Mouse (Mus musculus) hindbrain, embryonic 13.5 days (tissue): ENCODE data around the gene Tpsg1. TPM values are rescaled to one million over a fixed set of nuclear protein-coding genes. Genes with fewer than 3 reads are reported as not detected.

Experiments used
- ATAC-seq: fragments of 200-750 bp; cut with Nextera tagmentation; 2 replicates; pipeline ENCODE4 v1.8.0; 2017; ENCODE audit warnings: moderate TSS enrichment; ENCODE audit not compliant: low FRiP score
- H3K27ac ChIP-seq: fragments of 300-500 bp; sonication (generic); 2 replicates; pipeline ENCODE4 v1.5.1; 2015; ENCODE audit warnings: inconsistent platforms, mild to moderate bottlenecking, moderate library complexity
- H3K27me3 ChIP-seq: fragments of 300-500 bp; sonication (generic); 2 replicates; pipeline ENCODE4 v1.6.1; 2015; ENCODE audit warnings: mild to moderate bottlenecking, inconsistent platforms
- H3K36me3 ChIP-seq: fragments of 300-500 bp; sonication (generic); 2 replicates; pipeline ENCODE4 v1.6.1; 2015; ENCODE audit warnings: mild to moderate bottlenecking, inconsistent platforms
- H3K4me1 ChIP-seq: fragments of 300-500 bp; sonication (generic); replicated peaks from 2 replicates; pipeline ENCODE4 v1.6.1; 2015; ENCODE audit warnings: inconsistent platforms
- H3K4me2 ChIP-seq: fragments of 300-500 bp; sonication (generic); 2 replicates; pipeline ENCODE4 v1.6.1; 2015; ENCODE audit warnings: inconsistent platforms, mild to moderate bottlenecking, moderate library complexity
- H3K4me3 ChIP-seq: fragments of 300-500 bp; sonication (generic); 2 replicates; pipeline ENCODE4 v1.5.1; 2015; ENCODE audit warnings: mild to moderate bottlenecking, inconsistent platforms
- H3K9ac ChIP-seq: fragments of 300-500 bp; sonication (generic); 2 replicates; pipeline ENCODE4 v1.6.1; 2015; ENCODE audit warnings: mild to moderate bottlenecking, inconsistent platforms
- H3K9me3 ChIP-seq: fragments of 300-500 bp; sonication (generic); 2 replicates; pipeline ENCODE4 v1.6.1; 2016; ENCODE audit warnings: inconsistent platforms
- WGBS: fragments of 180-500 bp; shearing (Covaris S2); methylation state at CpG from one replicate; pipeline ENCODE4 v1.1.7; 2015; 5-methylcytosine and 5-hydroxymethylcytosine counted together
- polyA plus RNA-seq: library from polyadenylated mRNA; unstranded; fragments of >200 nt; fragmentation: Nextera tagmentation; extraction: Ambion mirVana; gene quantifications from 2 replicates; pipeline ENCODE4 v1.2.1, GENCODE M21; 2015

Gene Tpsg1
- polyA plus RNA-seq = 0.85 and 0.90 TPM in 2 replicates

GRCm38 (mm10) chr17:25368973-25369372 lies at the start of gene Tpsg1:
TSS of gene Tpsg1 (plus strand) at chr17:25369273.
- peaks cover 8% of the 10 kb centered on the region; the same call in 1 of the 2 replicates for H3K27me3 ChIP-seq
- 84% methylated on average over 3 of the region's 3 CpGs for WGBS
- ATAC-seq = no peak

GRCm38 (mm10) chr17:25320819-25321218 lies 48.3 kb upstream of the Tpsg1 start:
- H3K36me3 ChIP-seq = no peaks in the 10 kb centered on the region
- H3K4me2 ChIP-seq = no peak overlapping the region
- no peak for ATAC-seq
- H3K27me3 ChIP-seq = 0 out of 2 replicates have a peak, but pooled peaks cover 2% of the 10 kb centered on the region
- H3K9me3 ChIP-seq = no peaks in the 10 kb centered on the region
- 91% methylated on average over 8 of the region's 8 CpGs for WGBS
- H3K27ac ChIP-seq = no peak overlapping the region
- no peak overlapping the region for H3K4me3 ChIP-seq
- H3K9ac ChIP-seq = no peak overlapping the region
- no peaks in the 10 kb centered on the region for H3K4me1 ChIP-seq

More at GRCm38 (mm10) chr17:25368973-25369372, at the start of gene Tpsg1:
- Histone ChIP-seq H3K4me1 (no peaks in the 10 kb centered on the region), H3K4me2 (no peak within 1 kb of the TSS), H3K9ac (no peak within 1 kb of the TSS), H3K4me3 (no peak within 1 kb of the TSS), H3K27ac (no peak within 1 kb of the TSS), H3K9me3 (no peaks in the 10 kb centered on the region), H3K36me3 (no peaks in the 10 kb centered on the region)

- Histone ChIP-seq H3K9me3 (no peaks in the 10 kb centered on the region), H3K4me2 (no peak overlapping the region), H3K9ac (no peak overlapping the region), H3K27ac (no peak overlapping the region), H3K27me3 (0 out of 2 replicates have a peak, but pooled peaks cover 2% of the 10 kb centered on the region), H3K36me3 (no peaks in the 10 kb centered on the region), H3K4me1 (no peaks in the 10 kb centered on the region), H3K4me3 (no peak overlapping the region)
- WGBS = 28% methylated on average over 2 of the region's 2 CpGs
- ATAC-seq = no peak
Measured at GRCm38 (mm10) chr17:25322930-25323329, 46.1 kb upstream of the Tpsg1 start.

- H3K27me3 ChIP-seq = peaks cover 39% of the 10 kb centered on the region
- H3K9ac ChIP-seq = no peak overlapping the region
- no peaks in the 10 kb centered on the region for H3K4me1 ChIP-seq
- no peak overlapping the region for H3K4me3 ChIP-seq
- no peak for ATAC-seq
- WGBS = 78% methylated on average over 9 of the region's 9 CpGs
- no peaks in the 10 kb centered on the region for H3K9me3 ChIP-seq
- H3K27ac ChIP-seq = no peak overlapping the region
- H3K36me3 ChIP-seq = no peaks in the 10 kb centered on the region
- no peak overlapping the region for H3K4me2 ChIP-seq
Measured at GRCm38 (mm10) chr17:25332321-25332720, 36.8 kb upstream of the Tpsg1 start.

GRCm38 (mm10) chr17:25333943-25334342 lies 35.1 kb upstream of the Tpsg1 start:
- no peaks in the 10 kb centered on the region for H3K36me3 ChIP-seq
- H3K4me3 ChIP-seq = no peak overlapping the region
- no peaks in the 10 kb centered on the region for H3K9me3 ChIP-seq
- H3K27ac ChIP-seq = no peak overlapping the region
- 2% methylated on average over 8 of the region's 8 CpGs for WGBS
- H3K9ac ChIP-seq = peak overlapping the region; percentile 55; the same call in 1 of the 2 replicates
- H3K4me1 ChIP-seq = no peaks in the 10 kb centered on the region
- H3K27me3 ChIP-seq = peaks cover 39% of the 10 kb centered on the region
- peak; percentile 59; the same call in 1 of the 2 replicates for ATAC-seq
- H3K4me2 ChIP-seq = no peak overlapping the region

GRCm38 (mm10) chr17:25338218-25338617 lies 30.9 kb upstream of the Tpsg1 start:
- no peak overlapping the region for H3K4me3 ChIP-seq
- no peaks in the 10 kb centered on the region for H3K36me3 ChIP-seq
- no peak overlapping the region for H3K9ac ChIP-seq
- no peaks in the 10 kb centered on the region for H3K4me1 ChIP-seq
- H3K4me2 ChIP-seq = no peak overlapping the region
- no peak for ATAC-seq
- WGBS = 80% methylated on average over 4 of the region's 4 CpGs
- no peaks in the 10 kb centered on the region for H3K9me3 ChIP-seq
- no peak overlapping the region for H3K27ac ChIP-seq
- peaks cover 15% of the 10 kb centered on the region; the same call in 1 of the 2 replicates for H3K27me3 ChIP-seq

GRCm38 (mm10) chr17:25340003-25340402 lies 29.1 kb upstream of the Tpsg1 start:
- Histone ChIP-seq H3K9ac (no peak overlapping the region), H3K4me3 (no peak overlapping the region), H3K36me3 (no peaks in the 10 kb centered on the region), H3K9me3 (no peaks in the 10 kb centered on the region), H3K27ac (no peak overlapping the region), H3K4me2 (no peak overlapping the region), H3K27me3 (peaks cover 2% of the 10 kb centered on the region; the same call in 1 of the 2 replicates), H3K4me1 (no peaks in the 10 kb centered on the region)
- WGBS = 89% methylated on average over 6 of the region's 6 CpGs
- ATAC-seq = no peak

GRCm38 (mm10) chr17:25341490-25341889 lies 27.6 kb upstream of the Tpsg1 start:
- no peak for ATAC-seq
- no peaks in the 10 kb centered on the region for H3K36me3 ChIP-seq
- no peak overlapping the region for H3K4me3 ChIP-seq
- WGBS = 52% methylated on average over 3 of the region's 3 CpGs
- no peaks in the 10 kb centered on the region for H3K9me3 ChIP-seq
- no peaks in the 10 kb centered on the region for H3K4me1 ChIP-seq
- H3K27me3 ChIP-seq = no peaks in the 10 kb centered on the region
- H3K27ac ChIP-seq = no peak overlapping the region
- no peak overlapping the region for H3K4me2 ChIP-seq
- H3K9ac ChIP-seq = no peak overlapping the region

GRCm38 (mm10) chr17:25345462-25345861 lies 23.6 kb upstream of the Tpsg1 start, which contains the start of gene Tpsab1:
TSS of gene Tpsab1 (minus strand) at chr17:25345562.
- Histone ChIP-seq H3K4me3 (no peak within 1 kb of the TSS), H3K4me1 (no peaks in the 10 kb centered on the region), H3K4me2 (no peak within 1 kb of the TSS), H3K9me3 (no peaks in the 10 kb centered on the region), H3K9ac (no peak within 1 kb of the TSS), H3K27ac (no peak within 1 kb of the TSS), H3K27me3 (no peaks in the 10 kb centered on the region), H3K36me3 (no peaks in the 10 kb centered on the region)
- no peak for ATAC-seq
- 91% methylated on average over 4 of the region's 4 CpGs for WGBS

GRCm38 (mm10) chr17:25361291-25361690 lies 7.8 kb upstream of the Tpsg1 start:
- H3K27ac ChIP-seq = no peak overlapping the region
- no peaks in the 10 kb centered on the region for H3K4me1 ChIP-seq
- H3K4me3 ChIP-seq = no peak overlapping the region
- no peaks in the 10 kb centered on the region for H3K36me3 ChIP-seq
- ATAC-seq = no peak
- WGBS = 85% methylated on average over 2 of the region's 2 CpGs
- H3K9me3 ChIP-seq = no peaks in the 10 kb centered on the region
- H3K9ac ChIP-seq = no peak overlapping the region
- no peak overlapping the region for H3K4me2 ChIP-seq
- H3K27me3 ChIP-seq = 0 out of 2 replicates have a peak, but pooled peaks cover 3% of the 10 kb centered on the region

GRCm38 (mm10) chr17:25363726-25364125 lies 5.3 kb upstream of the Tpsg1 start:
- 9% methylated on average over 1 of the region's 1 CpGs for WGBS
- no peaks in the 10 kb centered on the region for H3K4me1 ChIP-seq
- 0 out of 2 replicates have a peak, but pooled peaks cover 3% of the 10 kb centered on the region for H3K27me3 ChIP-seq
- no peak overlapping the region for H3K4me2 ChIP-seq
- H3K27ac ChIP-seq = no peak overlapping the region
- no peak overlapping the region for H3K9ac ChIP-seq
- no peak overlapping the region for H3K4me3 ChIP-seq
- H3K9me3 ChIP-seq = no peaks in the 10 kb centered on the region
- no peak for ATAC-seq
- no peaks in the 10 kb centered on the region for H3K36me3 ChIP-seq

GRCm38 (mm10) chr17:25366005-25366404 lies 3.1 kb upstream of the Tpsg1 start, which contains the start of gene Tpsb2:
TSS of gene Tpsb2 (plus strand) at chr17:25366305.
- H3K4me2 ChIP-seq = no peak within 1 kb of the TSS
- WGBS = 73% methylated on average over 2 of the region's 2 CpGs
- no peak within 1 kb of the TSS for H3K4me3 ChIP-seq
- H3K9ac ChIP-seq = no peak within 1 kb of the TSS
- H3K9me3 ChIP-seq = no peaks in the 10 kb centered on the region
- ATAC-seq = no peak
- H3K27me3 ChIP-seq = peaks cover 1% of the 10 kb centered on the region; the same call in 1 of the 2 replicates
- H3K4me1 ChIP-seq = no peaks in the 10 kb centered on the region
- no peak within 1 kb of the TSS for H3K27ac ChIP-seq
- no peaks in the 10 kb centered on the region for H3K36me3 ChIP-seq

- Histone ChIP-seq H3K4me3 (no peak overlapping the region), H3K4me1 (no peaks in the 10 kb centered on the region), H3K27me3 (peaks cover 8% of the 10 kb centered on the region; the same call in 1 of the 2 replicates), H3K36me3 (peaks cover 33% of the 10 kb centered on the region), H3K9me3 (no peaks in the 10 kb centered on the region), H3K27ac (no peak overlapping the region), H3K4me2 (no peak overlapping the region), H3K9ac (no peak overlapping the region)
- ATAC-seq = no peak
- WGBS = 89% methylated on average over 8 of the region's 8 CpGs
Measured at GRCm38 (mm10) chr17:25372491-25372890, 3.4 kb downstream of the Tpsg1 start.
